Mouse (Mus musculus) limb, embryonic 14.5 days (tissue): ENCODE results near the gene Tst. TPM values are rescaled to one million over a fixed set of nuclear protein-coding genes. Genes with fewer than 3 reads are reported as not detected.

ENCODE experiments used
- ATAC-seq: fragments of 200-750 bp; cut with Nextera tagmentation; 2 replicates; pipeline ENCODE4 v1.8.0; 2017; ENCODE audit warnings: low read depth, moderate number of reproducible peaks, moderate TSS enrichment; ENCODE audit not compliant: low FRiP score
- DNase-seq: peaks from one replicate; pipeline ENCODE4 v3.0.0-alpha.2; 2015; ENCODE audit warnings: low spot score
- H3K27ac ChIP-seq: fragments of 300-500 bp; sonication (generic); replicated peaks from 2 replicates; pipeline ENCODE4 v1.5.1; 2014; ENCODE audit warnings: low read depth, mild to moderate bottlenecking, low read length, moderate library complexity, mixed read lengths
- H3K27me3 ChIP-seq: fragments of 300-500 bp; sonication (generic); 2 replicates; pipeline ENCODE4 v1.6.1; 2014; ENCODE audit warnings: low read length, mixed read lengths; ENCODE audit not compliant: control insufficient read depth, insufficient read depth
- H3K36me3 ChIP-seq: fragments of 300-500 bp; sonication (generic); 2 replicates; pipeline ENCODE4 v1.6.1; 2014; ENCODE audit warnings: mild to moderate bottlenecking, low read length, moderate library complexity, mixed read lengths; ENCODE audit not compliant: control insufficient read depth, insufficient read depth
- H3K4me1 ChIP-seq: fragments of 300-500 bp; sonication (generic); 2 replicates; pipeline ENCODE4 v1.6.1; 2014; ENCODE audit warnings: antibody characterized with exemption, low read length, mixed read lengths; ENCODE audit not compliant: control insufficient read depth, insufficient read depth
- H3K4me2 ChIP-seq: fragments of 300-500 bp; sonication (generic); replicated peaks from 2 replicates; pipeline ENCODE4 v1.6.1; 2014; ENCODE audit warnings: low read depth, mild to moderate bottlenecking, low read length, moderate library complexity; ENCODE audit not compliant: severe bottlenecking
- H3K4me3 ChIP-seq: fragments of 300-500 bp; sonication (generic); replicated peaks from 2 replicates; pipeline ENCODE4 v1.5.1; 2014; ENCODE audit warnings: low read length
- H3K9ac ChIP-seq: fragments of 300-500 bp; sonication (generic); 2 replicates; pipeline ENCODE4 v1.6.1; 2014; ENCODE audit warnings: mild to moderate bottlenecking, low read depth, low read length, moderate library complexity; ENCODE audit not compliant: severe bottlenecking
- H3K9me3 ChIP-seq: fragments of 300-500 bp; sonication (generic); 2 replicates; pipeline ENCODE4 v1.6.1; 2016; ENCODE audit warnings: low read length; ENCODE audit not compliant: control insufficient read depth
- POLR2A ChIP-seq: fragments of 200-500 bp; IDR thresholded peaks from 2 replicates; pipeline ENCODE4 v1.8.0; 2012; ENCODE audit warnings: inconsistent platforms, mild to moderate bottlenecking, moderate library complexity, borderline replicate concordance; ENCODE audit not compliant: insufficient read depth, insufficient read length; ENCODE audit errors: extremely low read depth
- WGBS: fragments of 180-500 bp; shearing (Covaris S2); extraction: QIAGEN DNeasy Blood & Tissue Kit; methylation state at CpG from one replicate; pipeline ENCODE4 v1.1.7; 2014; 5-methylcytosine and 5-hydroxymethylcytosine counted together
- polyA plus RNA-seq, 2 experiments: library from polyadenylated mRNA; depleted of rRNA in 1 of 2; stranded (reverse) in 1 of 2; unstranded in 1 of 2; fragments of >200 nt; fragmentation: Nextera tagmentation in 1 of 2; extraction: Ambion mirVana in 1 of 2; gene quantifications; 2 replicates each; pipeline versions ENCODE4 v1.2.1 to v1.2.3; 2012 to 2014

The Tst gene
- polyA plus RNA-seq, 2 experiments, result 8.3 to 12.8 TPM

GRCm38 (mm10) chr15:78369641-78370040 is 36.1 kb downstream of the Tst start:
- no peak for ATAC-seq
- Histone ChIP-seq H3K9me3 (no peaks in the 10 kb centered on the region), H3K36me3 (no peaks in the 10 kb centered on the region), H3K27ac (no peak overlapping the region), H3K4me3 (no peak overlapping the region), H3K9ac (no peak overlapping the region), H3K4me1 (no peaks in the 10 kb centered on the region), H3K27me3 (no peaks in the 10 kb centered on the region), H3K4me2 (no peak overlapping the region)
- 90% methylated on average over 1 of the region's 1 CpGs for WGBS
- no peak for TF ChIP-seq POLR2A
- DNase-seq, result no peak

GRCm38 (mm10) chr15:78368926-78369346 is 36.8 kb downstream of the Tst start:
- ATAC-seq, result no peak
- Histone ChIP-seq H3K36me3 (no peaks in the 10 kb centered on the region), H3K4me3 (no peak overlapping the region), H3K9ac (no peak overlapping the region), H3K4me2 (no peak overlapping the region), H3K9me3 (no peaks in the 10 kb centered on the region), H3K27ac (no peak overlapping the region), H3K27me3 (no peaks in the 10 kb centered on the region), H3K4me1 (no peaks in the 10 kb centered on the region)
- no peak for DNase-seq
- no peak for TF ChIP-seq POLR2A
- 13% methylated on average over 8 of the region's 8 CpGs for WGBS

- H3K4me3 ChIP-seq, result no peak overlapping the region
- no peak overlapping the region for H3K9ac ChIP-seq
- no peak overlapping the region for H3K4me2 ChIP-seq
- H3K27ac ChIP-seq, result no peak overlapping the region
- H3K4me1 ChIP-seq, result no peaks in the 10 kb centered on the region
- 66% methylated on average over 3 of the region's 3 CpGs for WGBS
- H3K27me3 ChIP-seq, result no peaks in the 10 kb centered on the region
- no peak for TF ChIP-seq POLR2A
- H3K9me3 ChIP-seq, result no peaks in the 10 kb centered on the region
- ATAC-seq (no peak), DNase-seq (no peak)
- no peaks in the 10 kb centered on the region for H3K36me3 ChIP-seq
Observed at GRCm38 (mm10) chr15:78367811-78368210, 37.9 kb downstream of the Tst start.

GRCm38 (mm10) chr15:78366875-78367274 is 38.8 kb downstream of the Tst start:
- DNase-seq (no peak), ATAC-seq (no peak)
- Histone ChIP-seq H3K9me3 (no peaks in the 10 kb centered on the region), H3K27me3 (no peaks in the 10 kb centered on the region), H3K9ac (no peak overlapping the region), H3K4me1 (no peaks in the 10 kb centered on the region), H3K27ac (no peak overlapping the region), H3K36me3 (no peaks in the 10 kb centered on the region), H3K4me2 (no peak overlapping the region), H3K4me3 (no peak overlapping the region)
- no peak for TF ChIP-seq POLR2A
- 79% methylated on average over 8 of the region's 8 CpGs for WGBS

GRCm38 (mm10) chr15:78365916-78366315 is 39.8 kb downstream of the Tst start:
- WGBS, result 29% methylated on average over 2 of the region's 2 CpGs
- H3K4me2 ChIP-seq, result no peak overlapping the region
- H3K36me3 ChIP-seq, result no peaks in the 10 kb centered on the region
- no peak for TF ChIP-seq POLR2A
- DNase-seq, result no peak
- no peak overlapping the region for H3K9ac ChIP-seq
- no peaks in the 10 kb centered on the region for H3K27me3 ChIP-seq
- H3K27ac ChIP-seq, result no peak overlapping the region
- no peaks in the 10 kb centered on the region for H3K9me3 ChIP-seq
- ATAC-seq, result no peak
- H3K4me3 ChIP-seq, result no peak overlapping the region
- H3K4me1 ChIP-seq, result no peaks in the 10 kb centered on the region

- Histone ChIP-seq H3K9ac (no peak overlapping the region), H3K27me3 (no peaks in the 10 kb centered on the region), H3K27ac (no peak overlapping the region), H3K9me3 (no peaks in the 10 kb centered on the region), H3K4me3 (no peak overlapping the region), H3K4me1 (no peaks in the 10 kb centered on the region), H3K36me3 (no peaks in the 10 kb centered on the region), H3K4me2 (no peak overlapping the region)
- ATAC-seq (no peak), DNase-seq (no peak)
- 81% methylated on average over 5 of the region's 5 CpGs for WGBS
- TF ChIP-seq POLR2A, result no peak
Observed at GRCm38 (mm10) chr15:78355548-78355947, 50.2 kb downstream of the Tst start.
